Mouse (Mus musculus) intestine, postnatal 0 days (tissue): ENCODE data around the gene Usp29. TPM values are rescaled to one million over a fixed set of nuclear protein-coding genes. Genes with fewer than 3 reads are reported as not detected.
"Not testable (repeated sequence)": the region's sequence is repeated elsewhere in the genome, so short reads cannot be mapped to it uniquely, and the experiment has no call there.

Experiments
- ATAC-seq: fragments of 200-750 bp; cut with Nextera tagmentation; 2 replicates; pipeline ENCODE4 v1.8.0; 2017; ENCODE audit warnings: mild to moderate bottlenecking, moderate TSS enrichment, moderate library complexity
- H3K27ac ChIP-seq: fragments of 300-500 bp; sonication (generic); 2 replicates; pipeline ENCODE4 v1.5.1; 2014; ENCODE audit warnings: mild to moderate bottlenecking, low read depth, low read length, moderate library complexity
- H3K27me3 ChIP-seq: fragments of 300-500 bp; sonication (generic); replicated peaks from 2 replicates; pipeline ENCODE4 v1.6.1; 2014; ENCODE audit warnings: low read length, mixed read lengths; ENCODE audit not compliant: control insufficient read depth, insufficient read depth
- H3K36me3 ChIP-seq: fragments of 300-500 bp; sonication (generic); 2 replicates; pipeline ENCODE4 v1.6.1; 2014; ENCODE audit warnings: mild to moderate bottlenecking, moderate library complexity; ENCODE audit not compliant: control insufficient read depth, insufficient read depth
- H3K4me1 ChIP-seq: fragments of 300-500 bp; sonication (generic); replicated peaks from 2 replicates; pipeline ENCODE4 v1.6.1; 2014; ENCODE audit warnings: antibody characterized with exemption, low read length, mixed read lengths; ENCODE audit not compliant: control insufficient read depth, insufficient read depth
- H3K4me2 ChIP-seq: fragments of 300-500 bp; sonication (generic); replicated peaks from 2 replicates; pipeline ENCODE4 v1.6.1; 2014; ENCODE audit warnings: low read depth, mild to moderate bottlenecking, moderate library complexity
- H3K4me3 ChIP-seq: fragments of 300-500 bp; sonication (generic); 2 replicates; pipeline ENCODE4 v1.5.1; 2014; ENCODE audit warnings: low read depth, low read length
- H3K9ac ChIP-seq: fragments of 300-500 bp; sonication (generic); 2 replicates; pipeline ENCODE4 v1.6.1; 2014; ENCODE audit warnings: mild to moderate bottlenecking, low read depth, low read length
- H3K9me3 ChIP-seq: fragments of 300-500 bp; sonication (generic); 2 replicates; pipeline ENCODE4 v1.6.1; 2016; ENCODE audit warnings: mixed run types; ENCODE audit not compliant: control insufficient read depth
- CTCF ChIP-seq: sonication (generic); IDR thresholded peaks from 2 replicates; pipeline ENCODE4 v1.5.1; 2016; ENCODE audit warnings: low read depth, mild to moderate bottlenecking, control low read depth, antibody characterized with exemption, moderate library complexity
- WGBS: fragments of 180-500 bp; shearing (Covaris S2); extraction: QIAGEN DNeasy Blood & Tissue Kit; methylation state at CpG from one replicate; pipeline ENCODE4 v1.1.7; 2014; 5-methylcytosine and 5-hydroxymethylcytosine counted together
- polyA plus RNA-seq: library from polyadenylated mRNA; unstranded; fragments of >200 nt; fragmentation: Nextera tagmentation; extraction: Ambion mirVana; gene quantifications from 2 replicates; pipeline ENCODE4 v1.2.1, GENCODE M21; 2015

Gene Usp29
- polyA plus RNA-seq, 1 experiment from 2014 or later = 0.68 TPM

DNA sequence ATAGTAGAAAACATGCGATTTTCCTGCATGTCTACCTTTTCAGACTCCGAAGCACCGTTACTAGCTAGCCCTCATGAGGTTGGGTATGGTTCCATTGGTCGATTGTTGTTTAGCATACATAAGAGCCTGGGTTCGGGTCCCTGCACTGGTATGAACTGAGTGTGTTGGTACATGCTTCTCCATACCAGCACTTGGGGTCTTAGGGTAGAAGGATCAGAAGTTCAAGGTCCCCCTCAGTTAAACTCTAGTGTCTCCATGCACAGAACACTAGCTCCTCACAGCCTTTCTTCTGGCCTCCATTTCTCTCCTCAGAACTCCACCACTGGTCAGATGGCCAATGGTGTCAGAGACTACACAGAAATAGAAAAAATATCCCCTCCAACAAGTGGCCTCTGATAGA, 159.5 kb downstream of the Usp29 start:
- WGBS = 93% methylated on average over 5 of the region's 5 CpGs
- ATAC-seq = no peak
- no peaks in the 10 kb centered on the region for H3K27me3 ChIP-seq
- H3K27ac ChIP-seq = no peak overlapping the region
- no peaks in the 10 kb centered on the region for H3K9me3 ChIP-seq
- no peaks in the 10 kb centered on the region for H3K4me1 ChIP-seq
- H3K4me2 ChIP-seq = no peak overlapping the region
- H3K9ac ChIP-seq = no peak overlapping the region
- no peak overlapping the region for H3K4me3 ChIP-seq
- no peak for TF ChIP-seq CTCF
- no peaks in the 10 kb centered on the region for H3K36me3 ChIP-seq

DNA sequence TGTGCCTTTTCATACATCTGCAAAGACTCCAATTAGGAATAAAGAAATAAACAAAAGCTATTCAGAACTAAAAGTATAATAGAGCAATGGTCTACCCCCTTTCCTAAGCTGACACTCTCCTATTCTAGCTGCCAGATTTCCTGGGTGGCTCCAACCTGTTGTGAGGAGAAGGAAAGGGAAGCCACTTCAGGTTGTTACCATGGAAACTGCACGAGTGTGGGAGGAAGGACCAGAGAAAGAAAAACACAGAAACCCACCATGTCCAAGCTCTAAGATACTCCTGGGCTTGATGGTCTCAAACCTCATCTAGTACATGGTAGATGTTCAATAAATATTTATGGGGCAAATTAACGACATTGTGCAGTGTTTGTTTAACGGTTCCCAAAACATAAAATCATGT, 160.8 kb downstream of the Usp29 start:
- no peak overlapping the region for H3K4me2 ChIP-seq
- WGBS = 51% methylated on average over 3 of the region's 3 CpGs
- H3K4me1 ChIP-seq = no peaks in the 10 kb centered on the region
- TF ChIP-seq CTCF = no peak
- H3K27me3 ChIP-seq = no peaks in the 10 kb centered on the region
- H3K9ac ChIP-seq = no peak overlapping the region
- ATAC-seq = no peak
- no peak overlapping the region for H3K27ac ChIP-seq
- no peaks in the 10 kb centered on the region for H3K36me3 ChIP-seq
- no peak overlapping the region for H3K4me3 ChIP-seq
- no peaks in the 10 kb centered on the region for H3K9me3 ChIP-seq

DNA sequence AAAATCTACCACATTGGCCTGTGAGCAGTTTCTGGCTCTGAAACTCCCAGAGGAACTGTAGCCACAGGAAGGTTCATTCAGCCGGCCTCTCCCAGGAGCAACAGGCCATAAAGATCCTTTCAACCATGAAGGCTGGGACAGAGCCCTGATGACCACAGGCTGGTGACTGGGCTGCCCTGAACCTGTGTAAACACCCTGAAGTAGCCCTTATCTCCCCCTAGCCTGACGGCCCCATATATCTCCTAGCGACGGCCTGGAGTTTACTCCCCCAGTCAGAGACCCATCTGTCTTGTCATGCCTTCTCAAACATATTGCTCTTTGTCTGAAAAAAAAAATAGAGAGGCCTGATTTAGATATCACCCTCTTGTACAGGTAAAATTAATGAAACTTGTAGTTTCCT, 166.6 kb downstream of the Usp29 start:
- H3K4me1 ChIP-seq, H3K27me3 ChIP-seq, H3K4me2 ChIP-seq, H3K9me3 ChIP-seq, H3K4me3 ChIP-seq, H3K27ac ChIP-seq, ATAC-seq, H3K36me3 ChIP-seq, H3K9ac ChIP-seq: not testable (repeated sequence)
- WGBS = 14% methylated on average over 4 of the region's 4 CpGs

DNA sequence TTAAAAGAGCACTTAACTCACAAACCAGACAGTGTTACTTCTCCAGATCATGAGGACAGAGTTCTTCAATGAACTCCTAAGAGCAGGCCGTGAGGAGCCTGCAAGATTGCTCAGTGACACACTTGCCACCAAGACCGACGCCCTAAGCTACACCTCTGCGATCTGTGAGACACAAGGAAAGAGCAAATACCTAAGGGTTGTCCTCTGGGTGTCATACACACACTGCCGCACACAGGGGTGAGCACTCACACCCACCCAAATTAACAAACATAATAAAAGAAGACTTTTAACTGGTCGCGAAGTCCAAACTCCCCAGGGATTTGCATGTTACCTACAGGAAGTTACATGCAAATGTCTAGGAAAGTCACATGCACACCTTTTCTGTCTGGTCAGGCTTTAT, 170.3 kb downstream of the Usp29 start:
- ATAC-seq = peak; percentile 66
- H3K4me2 ChIP-seq = no peak overlapping the region
- H3K9ac ChIP-seq = no peak overlapping the region
- no peaks in the 10 kb centered on the region for H3K4me1 ChIP-seq
- no peaks in the 10 kb centered on the region for H3K36me3 ChIP-seq
- H3K4me3 ChIP-seq = no peak overlapping the region
- no peaks in the 10 kb centered on the region for H3K27me3 ChIP-seq
- H3K27ac ChIP-seq = no peak overlapping the region
- H3K9me3 ChIP-seq = no peaks in the 10 kb centered on the region
- WGBS = 48% methylated on average over 7 of the region's 7 CpGs
- TF ChIP-seq CTCF = no peak

GRCm38 (mm10) chr7:6903489-6903888, 173.1 kb downstream of the Usp29 start:
- H3K4me2 ChIP-seq = no peak overlapping the region
- H3K27ac ChIP-seq = no peak overlapping the region
- no peaks in the 10 kb centered on the region for H3K9me3 ChIP-seq
- no peak overlapping the region for H3K4me3 ChIP-seq
- no peak overlapping the region for H3K9ac ChIP-seq
- no peaks in the 10 kb centered on the region for H3K36me3 ChIP-seq
- ATAC-seq = no peak
- WGBS = 84% methylated on average over 8 of the region's 8 CpGs
- no peaks in the 10 kb centered on the region for H3K4me1 ChIP-seq
- TF ChIP-seq CTCF = no peak
- no peaks in the 10 kb centered on the region for H3K27me3 ChIP-seq

DNA sequence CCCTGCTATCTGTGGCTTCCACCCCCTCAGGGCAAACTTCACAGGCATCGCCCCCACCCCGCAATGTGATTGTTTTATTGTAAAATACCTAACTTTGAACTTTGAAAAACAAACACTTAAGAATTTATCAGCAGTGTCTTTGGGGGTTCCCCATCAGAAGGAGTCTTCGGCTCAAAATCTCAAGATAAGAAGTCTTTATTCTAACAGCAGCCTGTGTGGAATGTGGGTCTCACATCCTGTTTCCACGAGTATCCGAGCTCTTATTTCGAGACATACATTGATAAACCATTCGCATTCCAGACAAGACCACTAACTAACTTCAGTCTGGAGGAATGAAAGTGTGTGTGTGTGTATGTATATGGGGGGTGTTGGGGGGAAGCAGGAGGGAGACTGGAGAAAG, 180.1 kb downstream of the Usp29 start:
- Histone ChIP-seq H3K36me3 (no peaks in the 10 kb centered on the region), H3K9ac (no peak overlapping the region), H3K4me2 (no peak overlapping the region), H3K9me3 (no peaks in the 10 kb centered on the region), H3K27me3 (no peaks in the 10 kb centered on the region), H3K4me1 (no peaks in the 10 kb centered on the region; the same call in 1 of the 2 replicates), H3K4me3 (no peak overlapping the region), H3K27ac (no peak overlapping the region)
- 19% methylated on average over 7 of the region's 7 CpGs for WGBS
- no peak for ATAC-seq
- no peak for TF ChIP-seq CTCF

- no peak for ATAC-seq
- Histone ChIP-seq H3K27me3 (no peaks in the 10 kb centered on the region), H3K9ac (no peak overlapping the region), H3K9me3 (no peaks in the 10 kb centered on the region), H3K4me3 (no peak overlapping the region), H3K36me3 (no peaks in the 10 kb centered on the region), H3K4me2 (no peak overlapping the region), H3K4me1 (no peaks in the 10 kb centered on the region; the same call in 1 of the 2 replicates), H3K27ac (no peak overlapping the region)
- no peak for TF ChIP-seq CTCF
- 83% methylated on average over 5 of the region's 5 CpGs for WGBS
Measured at GRCm38 (mm10) chr7:6911731-6912130, 181.4 kb downstream of the Usp29 start.
